Mouse (Mus musculus) embryonic facial prominence, embryonic 12.5 days (tissue): ENCODE measurements at regions not wholly inside any gene's neighbourhood (a gene's known extent, or its start where the extent isn't known, plus 50 kb on each side); places are given as distances from the start of the nearest gene placed in this dataset.

Experiments
- ATAC-seq: fragments of 200-750 bp; cut with Nextera tagmentation; 2 replicates; pipeline ENCODE4 v1.8.0; 2017; ENCODE audit not compliant: insufficient number of reproducible peaks, insufficient read depth, low FRiP score, low TSS enrichment
- H3K27ac ChIP-seq: fragments of 300-500 bp; sonication (generic); 2 replicates; pipeline ENCODE4 v1.5.1; 2016; ENCODE audit warnings: mild to moderate bottlenecking
- H3K27me3 ChIP-seq: fragments of 300-500 bp; sonication (generic); 2 replicates; pipeline ENCODE4 v1.6.1; 2016; ENCODE audit warnings: mild to moderate bottlenecking, moderate library complexity
- H3K36me3 ChIP-seq: fragments of 300-500 bp; sonication (generic); 2 replicates; pipeline ENCODE4 v1.6.1; 2016; ENCODE audit warnings: mild to moderate bottlenecking
- H3K4me1 ChIP-seq: fragments of 300-500 bp; sonication (generic); 2 replicates; pipeline ENCODE4 v1.6.1; 2016
- H3K4me2 ChIP-seq: fragments of 300-500 bp; sonication (generic); replicated peaks from 2 replicates; pipeline ENCODE4 v1.6.1; 2016; ENCODE audit warnings: mild to moderate bottlenecking, moderate library complexity
- H3K4me3 ChIP-seq: fragments of 300-500 bp; sonication (generic); 2 replicates; pipeline ENCODE4 v1.5.1; 2016; ENCODE audit warnings: mild to moderate bottlenecking
- H3K9ac ChIP-seq: fragments of 300-500 bp; sonication (generic); 2 replicates; pipeline ENCODE4 v1.6.1; 2016; ENCODE audit warnings: mild to moderate bottlenecking, moderate library complexity
- H3K9me3 ChIP-seq: fragments of 300-500 bp; sonication (generic); 2 replicates; pipeline ENCODE4 v1.6.1; 2016; ENCODE audit warnings: mild to moderate bottlenecking, moderate library complexity
- WGBS: fragments of 180-500 bp; shearing (Covaris S2); methylation state at CpG from one replicate; pipeline ENCODE4 v1.1.7; 2016; 5-methylcytosine and 5-hydroxymethylcytosine counted together

DNA sequence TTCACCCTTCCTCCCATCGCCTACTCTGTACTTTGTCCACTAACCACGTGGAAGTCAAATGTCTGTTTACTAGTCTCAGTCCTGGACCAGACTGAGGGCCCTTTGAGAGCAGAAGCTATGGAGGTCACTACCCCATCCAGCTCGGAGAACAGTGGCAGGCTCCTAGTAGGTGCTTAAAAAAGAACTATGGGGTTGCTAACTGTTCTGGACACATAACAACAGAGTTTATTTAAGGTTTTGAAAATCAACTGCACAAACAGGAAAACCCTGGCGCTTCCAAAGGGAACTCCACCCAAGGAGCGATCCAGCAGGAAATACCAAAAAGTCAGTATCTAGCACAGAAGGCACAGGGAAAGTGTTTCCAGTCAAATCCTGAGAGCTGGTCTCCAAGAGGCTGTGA, 75.5 kb upstream of the Klf9 start:
- Histone ChIP-seq H3K4me1 (no peaks in the 10 kb centered on the region), H3K9ac (no peak overlapping the region), H3K4me3 (no peak overlapping the region), H3K27me3 (no peaks in the 10 kb centered on the region), H3K27ac (no peak overlapping the region), H3K9me3 (no peaks in the 10 kb centered on the region), H3K4me2 (no peak overlapping the region), H3K36me3 (no peaks in the 10 kb centered on the region)
- no peak for ATAC-seq
- 76% methylated on average over 5 of the region's 5 CpGs for WGBS

GRCm38 (mm10) chr19:23066726-23067125, 74.3 kb upstream of the Klf9 start:
- Histone ChIP-seq H3K4me1 (no peaks in the 10 kb centered on the region), H3K4me2 (no peak overlapping the region), H3K36me3 (no peaks in the 10 kb centered on the region), H3K9me3 (no peaks in the 10 kb centered on the region), H3K9ac (no peak overlapping the region), H3K4me3 (no peak overlapping the region), H3K27me3 (no peaks in the 10 kb centered on the region), H3K27ac (no peak overlapping the region)
- no peak for ATAC-seq
- WGBS = 83% methylated on average over 2 of the region's 2 CpGs

GRCm38 (mm10) chr19:23068600-23068999, 72.4 kb upstream of the Klf9 start:
- no peak for ATAC-seq
- no peaks in the 10 kb centered on the region for H3K36me3 ChIP-seq
- WGBS = 88% methylated on average over 3 of the region's 3 CpGs

GRCm38 (mm10) chr19:23069656-23070055, 71.4 kb upstream of the Klf9 start:
- no peak overlapping the region for H3K4me2 ChIP-seq
- 97% methylated on average over 1 of the region's 1 CpGs for WGBS
- no peaks in the 10 kb centered on the region for H3K36me3 ChIP-seq
- ATAC-seq = no peak
- H3K27ac ChIP-seq = no peak overlapping the region
- H3K9ac ChIP-seq = no peak overlapping the region
- H3K9me3 ChIP-seq = no peaks in the 10 kb centered on the region
- H3K4me3 ChIP-seq = no peak overlapping the region
- no peaks in the 10 kb centered on the region for H3K27me3 ChIP-seq
- H3K4me1 ChIP-seq = no peaks in the 10 kb centered on the region

More at GRCm38 (mm10) chr19:23068600-23068999, 72.4 kb upstream of the Klf9 start:
- H3K27ac ChIP-seq = no peak overlapping the region
- H3K4me1 ChIP-seq = no peaks in the 10 kb centered on the region
- H3K4me2 ChIP-seq = no peak overlapping the region
- no peak overlapping the region for H3K9ac ChIP-seq
- H3K4me3 ChIP-seq = no peak overlapping the region
- no peaks in the 10 kb centered on the region for H3K9me3 ChIP-seq
- H3K27me3 ChIP-seq = no peaks in the 10 kb centered on the region

- Histone ChIP-seq H3K4me1 (no peaks in the 10 kb centered on the region), H3K9ac (no peak overlapping the region), H3K9me3 (no peaks in the 10 kb centered on the region), H3K4me3 (no peak overlapping the region), H3K27ac (no peak overlapping the region), H3K36me3 (no peaks in the 10 kb centered on the region), H3K27me3 (no peaks in the 10 kb centered on the region), H3K4me2 (no peak overlapping the region)
- WGBS = 100% methylated on average over 1 of the region's 1 CpGs
- no peak for ATAC-seq
These were observed 70.0 kb upstream of the Klf9 start for GRCm38 (mm10) chr19:23071000-23071399.

DNA sequence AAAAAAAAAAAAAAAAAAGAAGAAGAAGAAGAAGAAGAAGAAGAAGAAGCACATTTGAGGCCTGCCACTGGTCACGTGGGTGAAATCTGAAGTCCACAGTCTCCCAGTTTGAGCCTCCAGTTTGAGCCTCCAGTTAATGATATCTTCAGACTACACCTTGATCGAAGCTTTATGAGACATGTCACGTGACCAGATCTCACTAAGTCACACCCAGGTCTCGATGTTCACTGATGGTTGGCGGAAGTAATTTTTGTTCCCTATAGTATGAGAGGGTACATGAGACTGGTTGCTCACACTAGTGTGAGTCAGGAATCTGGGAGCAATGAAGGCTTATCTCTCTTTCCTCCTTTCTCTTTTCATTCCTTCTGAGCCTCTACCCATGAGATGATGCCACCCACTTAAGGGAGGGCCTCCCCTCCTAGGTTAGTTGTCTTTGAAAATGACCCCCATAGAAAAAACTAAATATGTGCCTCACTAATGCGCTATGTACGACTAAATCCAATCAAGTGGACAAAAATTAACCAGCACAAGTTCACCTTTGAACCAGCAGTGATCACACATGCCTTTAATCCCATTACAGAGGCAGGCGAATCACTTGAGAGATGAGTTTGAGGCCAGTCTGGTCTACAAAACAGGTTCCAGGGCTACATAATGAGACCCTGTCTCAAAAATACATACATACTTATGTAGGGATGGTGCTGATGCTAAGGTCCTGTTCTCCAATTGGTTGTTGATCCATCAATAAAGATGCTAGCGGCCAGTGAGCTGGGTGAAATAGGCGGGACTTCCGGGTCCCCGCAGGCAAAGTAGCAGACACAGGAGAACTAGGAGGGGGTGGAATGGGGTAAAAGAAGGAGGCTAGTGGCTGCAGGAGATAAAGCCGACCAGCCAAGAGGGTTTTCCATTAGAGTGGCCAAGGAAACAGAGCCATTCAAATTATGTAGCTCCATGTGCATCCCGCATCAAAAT, 66.1 kb upstream of the Klf9 start:
- 84% methylated on average over 14 of the region's 14 CpGs for WGBS
- no peak overlapping the region for H3K27ac ChIP-seq

DNA sequence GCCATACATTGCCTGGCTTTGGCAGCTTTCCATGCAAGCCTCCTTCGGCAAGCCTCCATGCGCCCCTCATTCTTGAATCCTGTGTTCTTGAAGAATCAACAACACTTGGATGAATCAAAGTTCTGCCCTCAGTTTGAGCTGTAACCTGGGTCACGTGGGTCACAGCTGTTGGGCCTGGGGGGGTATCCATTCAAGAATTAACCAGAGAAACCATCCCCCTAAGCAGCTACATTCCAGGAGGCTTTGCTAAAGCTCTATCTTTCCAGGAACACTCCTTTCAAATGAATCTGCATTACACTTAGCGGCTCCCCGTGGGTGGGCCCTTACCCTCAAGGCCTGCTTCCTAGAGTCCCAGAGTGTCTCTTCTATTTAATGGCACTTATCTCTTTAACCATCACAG, 65.2 kb upstream of the Klf9 start:
- H3K27ac ChIP-seq = no peak overlapping the region

More for the DNA sequence above, 66.1 kb upstream of the Klf9 start:
- no peaks in the 10 kb centered on the region for H3K9me3 ChIP-seq
- H3K9ac ChIP-seq = no peak overlapping the region
- no peaks in the 10 kb centered on the region for H3K4me1 ChIP-seq
- no peak overlapping the region for H3K4me2 ChIP-seq
- H3K27me3 ChIP-seq = no peaks in the 10 kb centered on the region
- no peak overlapping the region for H3K4me3 ChIP-seq
- no peaks in the 10 kb centered on the region for H3K36me3 ChIP-seq
- ATAC-seq = no peak

GRCm38 (mm10) chr19:23085173-23085660, 55.8 kb upstream of the Klf9 start:
- Histone ChIP-seq H3K4me1 (no peaks in the 10 kb centered on the region), H3K4me3 (no peak overlapping the region), H3K27me3 (no peaks in the 10 kb centered on the region), H3K9me3 (no peaks in the 10 kb centered on the region), H3K4me2 (no peak overlapping the region), H3K9ac (no peak overlapping the region), H3K27ac (no peak overlapping the region), H3K36me3 (no peaks in the 10 kb centered on the region)
- ATAC-seq = no peak
- WGBS = 78% methylated on average over 7 of the region's 7 CpGs

More for the DNA sequence above, 65.2 kb upstream of the Klf9 start:
- ATAC-seq = no peak
- H3K4me3 ChIP-seq = no peak overlapping the region
- H3K4me1 ChIP-seq = no peaks in the 10 kb centered on the region
- H3K4me2 ChIP-seq = no peak overlapping the region
- H3K27me3 ChIP-seq = no peaks in the 10 kb centered on the region
- H3K9me3 ChIP-seq = no peaks in the 10 kb centered on the region
- H3K9ac ChIP-seq = no peak overlapping the region
- 35% methylated on average over 5 of the region's 5 CpGs for WGBS
- H3K36me3 ChIP-seq = no peaks in the 10 kb centered on the region

GRCm38 (mm10) chr19:23087575-23087974, 53.5 kb upstream of the Klf9 start:
- H3K4me1 ChIP-seq = no peaks in the 10 kb centered on the region
- WGBS = 83% methylated on average over 3 of the region's 3 CpGs
- H3K27ac ChIP-seq = no peak overlapping the region
- H3K36me3 ChIP-seq = no peaks in the 10 kb centered on the region
- no peak overlapping the region for H3K9ac ChIP-seq
- no peak for ATAC-seq
- H3K4me3 ChIP-seq = no peak overlapping the region
- H3K4me2 ChIP-seq = no peak overlapping the region
- no peaks in the 10 kb centered on the region for H3K9me3 ChIP-seq
- H3K27me3 ChIP-seq = no peaks in the 10 kb centered on the region

GRCm38 (mm10) chr19:23089081-23089480, 51.9 kb upstream of the Klf9 start:
- Histone ChIP-seq H3K36me3 (no peaks in the 10 kb centered on the region), H3K4me3 (no peak overlapping the region), H3K9ac (no peak overlapping the region), H3K27me3 (no peaks in the 10 kb centered on the region), H3K9me3 (no peaks in the 10 kb centered on the region), H3K4me1 (no peaks in the 10 kb centered on the region), H3K27ac (no peak overlapping the region), H3K4me2 (no peak overlapping the region)
- ATAC-seq = no peak
- 100% methylated on average over 1 of the region's 1 CpGs for WGBS

- no peaks in the 10 kb centered on the region for H3K4me1 ChIP-seq
- H3K36me3 ChIP-seq = no peaks in the 10 kb centered on the region
- whole genome bisulfite sequencing = 88% methylated on average over 8 of the region's 8 CpGs
- no peaks in the 10 kb centered on the region for H3K27me3 ChIP-seq
- no peak overlapping the region for H3K4me2 ChIP-seq
- no peak for ATAC-seq
- no peak overlapping the region for H3K27ac ChIP-seq
- H3K4me3 ChIP-seq = no peak overlapping the region
- H3K9ac ChIP-seq = no peak overlapping the region
- H3K9me3 ChIP-seq = no peaks in the 10 kb centered on the region
These were observed 51.1 kb upstream of the Klf9 start for GRCm38 (mm10) chr19:23089761-23090514.
